Mouse (Mus musculus): ENCODE data around the gene Gpr183. TPM values are rescaled to one million over a fixed set of nuclear protein-coding genes. Genes with fewer than 3 reads are reported as not detected.

Gpr183 gene
- polyA plus RNA-seq, 1 experiment from 2014 or later = 4.1 TPM

DNA sequence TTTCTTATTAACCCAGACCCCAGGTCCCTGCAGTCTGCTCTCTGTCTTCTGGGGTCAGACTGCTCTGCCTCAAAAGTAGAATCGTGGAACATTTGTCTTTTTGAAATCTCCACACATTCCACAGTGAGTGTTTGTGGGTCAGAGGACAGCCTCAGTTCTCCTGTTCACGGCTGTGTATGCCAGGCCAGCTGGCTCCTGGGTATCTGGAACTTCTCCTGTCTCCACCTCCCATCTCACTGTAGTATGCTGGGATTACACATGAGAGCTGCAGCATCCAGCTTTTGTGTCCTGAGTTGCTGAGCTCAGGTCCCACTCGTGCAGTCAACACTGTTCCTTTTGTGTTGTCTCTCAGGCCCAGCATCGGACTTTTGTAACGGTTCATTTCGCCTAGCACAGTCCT lies 40.1 kb downstream of the Gpr183 start:
- WGBS = 82% methylated on average over 6 of the region's 6 CpGs
- Histone ChIP-seq H3K36me3 (no peaks in the 10 kb centered on the region), H3K4me3 (replicated peaks) (no peak overlapping the region), H3K27ac (no peak overlapping the region), H3K9ac (no peak overlapping the region), H3K4me2 (no peak overlapping the region), H3K9me3 (replicated peaks) (no peaks in the 10 kb centered on the region), H3K4me1 (peaks cover 21% of the 10 kb centered on the region), H3K27me3 (no peaks in the 10 kb centered on the region)
- no peak for ATAC-seq (replicated peaks; ENCODE audit: low FRiP score)

- H3K4me3 ChIP-seq (replicated peaks) = no peak overlapping the region
- H3K36me3 ChIP-seq = peaks cover 2% of the 10 kb centered on the region; the same call in 1 of the 2 replicates
- no peaks in the 10 kb centered on the region for H3K27me3 ChIP-seq
- peaks cover 21% of the 10 kb centered on the region for H3K4me1 ChIP-seq
- H3K9me3 ChIP-seq (replicated peaks) = no peaks in the 10 kb centered on the region
- H3K27ac ChIP-seq = 0 out of 2 replicates have a peak overlapping the region, but pooled peaks have one; percentile 14
- H3K9ac ChIP-seq = no peak overlapping the region
- ATAC-seq (replicated peaks; ENCODE audit: low FRiP score) = no peak
- WGBS = 66% methylated on average over 4 of the region's 4 CpGs
- no peak overlapping the region for H3K4me2 ChIP-seq
Measured at GRCm38 (mm10) chr14:121922731-121923130, 42.3 kb downstream of the Gpr183 start.

GRCm38 (mm10) chr14:121922016-121922415 lies 43.0 kb downstream of the Gpr183 start:
- Histone ChIP-seq H3K27me3 (no peaks in the 10 kb centered on the region), H3K4me3 (replicated peaks) (no peak overlapping the region), H3K4me1 (peaks cover 21% of the 10 kb centered on the region), H3K36me3 (peaks cover 9% of the 10 kb centered on the region), H3K27ac (no peak overlapping the region), H3K4me2 (no peak overlapping the region), H3K9ac (no peak overlapping the region), H3K9me3 (replicated peaks) (no peaks in the 10 kb centered on the region)
- no peak for ATAC-seq (replicated peaks; ENCODE audit: low FRiP score)
- 83% methylated on average over 4 of the region's 4 CpGs for WGBS

DNA sequence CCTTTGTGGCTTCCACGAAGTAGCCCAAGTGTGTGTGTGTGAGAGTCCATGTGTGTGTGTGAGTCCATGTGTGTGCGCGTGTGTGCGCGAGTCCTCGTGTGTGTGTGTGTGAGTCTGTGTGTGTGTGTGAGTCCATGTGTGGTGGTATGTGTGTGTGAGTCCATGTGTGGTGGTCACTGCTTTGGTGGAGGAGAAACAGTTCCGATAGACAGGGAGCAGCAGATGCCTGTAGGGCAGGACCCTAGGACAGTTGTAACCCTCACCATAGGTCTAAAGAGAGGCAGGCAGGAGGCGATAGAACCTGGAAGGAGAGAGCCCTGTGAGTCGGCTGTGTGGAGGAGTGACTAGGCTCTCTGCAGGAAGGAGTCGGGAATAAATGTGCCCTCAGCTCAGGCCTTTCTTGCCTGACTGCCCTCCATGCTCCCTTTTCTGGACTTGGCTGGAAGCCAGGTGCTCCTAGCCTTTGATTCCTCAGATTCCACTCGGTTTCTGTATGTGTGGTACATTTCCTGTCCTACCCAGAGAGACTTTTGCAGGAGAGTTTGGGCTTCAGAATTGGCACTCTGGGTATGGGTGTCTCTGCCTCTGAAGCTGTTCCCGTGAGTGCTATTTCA lies 44.4 kb downstream of the Gpr183 start:
- peak; percentile 79 for ATAC-seq (replicated peaks; ENCODE audit: low FRiP score)
- H3K4me2 ChIP-seq = no peak overlapping the region
- H3K36me3 ChIP-seq = peaks cover 22% of the 10 kb centered on the region
- 62% methylated on average over 12 of the region's 12 CpGs for WGBS
- H3K9ac ChIP-seq = no peak overlapping the region
- H3K9me3 ChIP-seq (replicated peaks) = no peaks in the 10 kb centered on the region
- no peak overlapping the region for H3K4me3 ChIP-seq (replicated peaks)
- H3K27ac ChIP-seq = peak overlapping the region; percentile 78
- no peaks in the 10 kb centered on the region for H3K27me3 ChIP-seq
- peaks cover 21% of the 10 kb centered on the region for H3K4me1 ChIP-seq

DNA sequence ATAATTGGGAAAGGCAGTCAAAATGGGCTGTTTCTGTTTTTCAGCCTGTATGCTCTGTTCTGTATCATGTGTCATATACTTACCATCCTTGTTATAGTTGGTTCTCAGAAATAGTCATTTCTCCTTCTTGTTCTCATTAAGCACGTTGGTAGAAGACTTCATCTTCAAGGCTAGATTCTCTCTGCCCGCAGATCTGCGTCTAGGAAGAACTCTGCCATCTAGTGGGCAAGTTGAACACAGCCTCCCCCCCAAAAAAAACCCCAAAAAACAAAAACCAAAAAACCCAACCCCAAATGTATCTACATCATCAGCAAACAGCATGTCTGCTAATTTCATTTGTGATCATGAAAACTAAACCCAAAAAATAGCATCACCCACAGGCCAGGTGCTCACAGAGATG lies 45.2 kb downstream of the Gpr183 start:
- Histone ChIP-seq H3K27ac (no peak overlapping the region), H3K36me3 (peaks cover 22% of the 10 kb centered on the region), H3K4me1 (peaks cover 21% of the 10 kb centered on the region), H3K9ac (no peak overlapping the region), H3K4me2 (no peak overlapping the region), H3K27me3 (no peaks in the 10 kb centered on the region), H3K4me3 (replicated peaks) (no peak overlapping the region), H3K9me3 (replicated peaks) (no peaks in the 10 kb centered on the region)
- 29% methylated on average over 3 of the region's 3 CpGs for WGBS
- no peak for ATAC-seq (replicated peaks; ENCODE audit: low FRiP score)

DNA sequence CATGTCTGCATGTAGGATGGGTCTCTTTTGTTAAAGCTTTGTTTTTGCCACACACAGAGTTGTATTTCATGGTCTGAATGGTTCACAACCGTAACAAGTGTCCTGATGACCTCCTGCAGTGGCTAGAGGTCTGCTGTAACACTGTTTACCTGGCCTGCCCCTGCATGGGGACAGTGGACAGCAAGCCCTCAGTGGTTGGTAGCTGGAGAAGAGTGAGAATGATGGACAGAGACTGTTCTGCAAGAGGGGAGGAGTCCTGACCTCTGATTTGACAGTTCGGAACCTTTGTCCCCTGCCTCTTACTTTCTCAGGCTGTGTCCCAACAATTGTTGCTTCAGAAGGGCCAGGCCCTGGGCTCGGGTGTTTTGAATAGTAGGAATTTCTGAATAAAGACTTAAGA lies 46.7 kb downstream of the Gpr183 start:
- H3K4me2 ChIP-seq = no peak overlapping the region
- 78% methylated on average over 3 of the region's 3 CpGs for WGBS
- ATAC-seq (replicated peaks; ENCODE audit: low FRiP score) = no peak
- H3K9ac ChIP-seq = no peak overlapping the region
- H3K4me3 ChIP-seq (replicated peaks) = no peak overlapping the region
- peaks cover 22% of the 10 kb centered on the region for H3K36me3 ChIP-seq
- no peak overlapping the region for H3K27ac ChIP-seq
- H3K4me1 ChIP-seq = peaks cover 21% of the 10 kb centered on the region
- H3K9me3 ChIP-seq (replicated peaks) = no peaks in the 10 kb centered on the region
- H3K27me3 ChIP-seq = no peaks in the 10 kb centered on the region

GRCm38 (mm10) chr14:121916311-121917094 lies 48.5 kb downstream of the Gpr183 start:
- 89% methylated on average over 6 of the region's 6 CpGs for WGBS
- H3K27ac ChIP-seq = no peak overlapping the region
- no peak overlapping the region for H3K4me3 ChIP-seq (replicated peaks)
- no peak overlapping the region for H3K4me2 ChIP-seq
- ATAC-seq (replicated peaks; ENCODE audit: low FRiP score) = no peak
- no peaks in the 10 kb centered on the region for H3K27me3 ChIP-seq
- H3K9me3 ChIP-seq (replicated peaks) = no peaks in the 10 kb centered on the region
- H3K36me3 ChIP-seq = peaks cover 36% of the 10 kb centered on the region
- H3K9ac ChIP-seq = no peak overlapping the region
- peaks cover 16% of the 10 kb centered on the region for H3K4me1 ChIP-seq

DNA sequence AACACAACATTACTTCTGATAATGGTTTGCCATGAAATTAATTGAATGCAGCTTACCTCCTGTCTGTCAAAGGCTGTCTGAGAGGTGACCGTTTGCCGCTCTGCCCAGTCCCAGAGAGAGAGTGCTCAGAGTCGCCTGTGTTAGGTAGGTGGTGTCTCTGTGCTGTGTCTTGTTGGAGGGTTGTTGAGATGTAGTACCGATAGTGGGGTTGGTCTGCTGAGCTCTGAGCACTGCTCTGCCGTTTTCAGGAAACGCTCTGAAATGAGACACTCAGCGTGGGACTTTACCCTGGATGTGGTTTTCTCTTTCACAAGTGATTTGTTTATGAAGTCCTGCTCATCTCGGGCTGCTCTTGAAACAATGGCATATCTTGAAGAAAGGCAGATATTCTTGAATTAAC lies 49.4 kb downstream of the Gpr183 start, which contains the start of gene Gpr18:
TSS of gene Gpr18 (minus strand) at position 161 of the 400 bp plus-strand sequence.
- no peak for ATAC-seq (replicated peaks; ENCODE audit: low FRiP score)
- H3K4me1 ChIP-seq = peaks cover 7% of the 10 kb centered on the region
- H3K27me3 ChIP-seq = no peaks in the 10 kb centered on the region
- 75% methylated on average over 8 of the region's 8 CpGs for WGBS
- H3K27ac ChIP-seq = no peak within 1 kb of the TSS
- no peak within 1 kb of the TSS for H3K9ac ChIP-seq
- H3K4me2 ChIP-seq = no peak within 1 kb of the TSS
- H3K9me3 ChIP-seq (replicated peaks) = no peaks in the 10 kb centered on the region
- H3K36me3 ChIP-seq = peaks cover 42% of the 10 kb centered on the region
- no peak within 1 kb of the TSS for H3K4me3 ChIP-seq (replicated peaks)

GRCm38 (mm10) chr14:121915143-121915542 lies 49.9 kb downstream of the Gpr183 start:
- H3K27me3 ChIP-seq = no peaks in the 10 kb centered on the region
- H3K36me3 ChIP-seq = peaks cover 46% of the 10 kb centered on the region
- H3K4me3 ChIP-seq (replicated peaks) = no peak overlapping the region
- H3K27ac ChIP-seq = no peak overlapping the region
- WGBS = 86% methylated on average over 5 of the region's 5 CpGs
- no peak overlapping the region for H3K9ac ChIP-seq
- no peaks in the 10 kb centered on the region for H3K9me3 ChIP-seq (replicated peaks)
- ATAC-seq (replicated peaks; ENCODE audit: low FRiP score) = no peak
- H3K4me2 ChIP-seq = no peak overlapping the region
- peaks cover 3% of the 10 kb centered on the region for H3K4me1 ChIP-seq

DNA sequence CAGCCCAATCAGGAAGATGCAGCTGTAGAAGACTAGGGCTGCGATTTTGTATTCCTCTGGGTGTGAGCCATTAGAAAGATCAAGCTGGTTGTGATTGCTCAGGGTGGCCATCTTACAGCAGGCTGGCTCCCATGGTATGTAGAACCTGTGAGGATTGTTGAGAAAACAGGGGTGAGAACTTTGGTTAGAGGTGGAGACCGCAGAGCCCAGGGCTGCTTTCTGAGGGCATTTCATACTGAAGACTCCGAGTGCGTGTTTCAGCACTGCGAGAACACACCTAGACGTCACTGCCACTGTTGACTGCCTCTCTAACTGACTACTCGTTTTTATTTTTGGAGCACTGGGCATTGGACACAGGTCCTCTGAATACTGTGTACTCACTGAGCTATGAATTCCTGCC lies 52.5 kb downstream of the Gpr183 start:
- H3K27me3 ChIP-seq = no peaks in the 10 kb centered on the region
- no peak overlapping the region for H3K27ac ChIP-seq
- no peaks in the 10 kb centered on the region for H3K9me3 ChIP-seq (replicated peaks)
- WGBS = 89% methylated on average over 7 of the region's 7 CpGs
- H3K4me3 ChIP-seq (replicated peaks) = no peak overlapping the region
- H3K36me3 ChIP-seq = peaks cover 64% of the 10 kb centered on the region
- no peaks in the 10 kb centered on the region for H3K4me1 ChIP-seq
- no peak for ATAC-seq (replicated peaks; ENCODE audit: low FRiP score)
- H3K9ac ChIP-seq = no peak overlapping the region
- no peak overlapping the region for H3K4me2 ChIP-seq

- 90% methylated on average over 6 of the region's 6 CpGs for WGBS
Measured at GRCm38 (mm10) chr14:121909868-121910267, 55.1 kb downstream of the Gpr183 start.

DNA sequence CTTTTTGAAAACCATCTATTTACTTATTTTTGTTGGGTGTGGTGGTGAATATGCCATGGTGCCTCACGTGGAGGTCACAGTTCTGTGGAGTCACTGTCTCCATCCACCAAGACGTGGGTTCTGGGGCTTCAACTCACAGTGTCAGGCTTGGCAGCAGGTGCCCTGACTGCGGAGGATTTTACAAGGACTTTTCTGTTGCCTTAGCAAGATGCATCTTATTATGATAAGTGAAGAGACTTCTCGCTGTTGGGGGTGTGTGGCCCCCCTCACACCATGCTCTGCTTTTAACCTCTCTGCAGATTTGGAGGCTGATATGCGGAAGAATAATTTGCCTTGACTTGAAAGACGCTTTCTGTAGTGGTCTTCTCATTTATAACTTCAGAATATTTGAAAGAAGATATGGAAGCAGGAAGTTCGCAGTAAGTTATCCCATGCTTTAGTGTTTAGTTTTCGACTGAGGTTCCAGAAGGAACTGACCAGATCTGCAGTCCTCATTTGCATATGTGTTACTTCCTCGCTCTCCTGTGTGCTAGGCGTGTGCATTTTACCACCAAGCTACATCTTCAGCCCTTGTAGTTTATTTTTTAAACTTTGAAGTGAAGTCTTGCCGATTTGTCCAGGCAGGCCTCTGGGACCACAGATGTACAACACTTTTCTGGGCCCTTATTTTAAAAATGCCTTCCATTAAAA lies 57.9 kb downstream of the Gpr183 start:
- no peak overlapping the region for H3K4me3 ChIP-seq (replicated peaks)
- H3K27ac ChIP-seq = no peak overlapping the region
- no peak overlapping the region for H3K4me2 ChIP-seq
- no peak overlapping the region for H3K9ac ChIP-seq
- 89% methylated on average over 11 of the region's 11 CpGs for WGBS
- H3K4me1 ChIP-seq = no peaks in the 10 kb centered on the region
- H3K9me3 ChIP-seq (replicated peaks) = no peaks in the 10 kb centered on the region
- no peak for ATAC-seq (replicated peaks; ENCODE audit: low FRiP score)
- peaks cover 55% of the 10 kb centered on the region for H3K36me3 ChIP-seq
- no peaks in the 10 kb centered on the region for H3K27me3 ChIP-seq

More at GRCm38 (mm10) chr14:121909868-121910267, 55.1 kb downstream of the Gpr183 start:
- H3K9me3 ChIP-seq (replicated peaks) = no peaks in the 10 kb centered on the region
- no peak overlapping the region for H3K4me2 ChIP-seq
- H3K4me3 ChIP-seq (replicated peaks) = no peak overlapping the region
- no peaks in the 10 kb centered on the region for H3K27me3 ChIP-seq
- H3K36me3 ChIP-seq = peaks cover 63% of the 10 kb centered on the region
- no peak overlapping the region for H3K27ac ChIP-seq
- H3K9ac ChIP-seq = no peak overlapping the region
- no peaks in the 10 kb centered on the region for H3K4me1 ChIP-seq
- ATAC-seq (replicated peaks; ENCODE audit: low FRiP score) = no peak
